Mouse (Mus musculus): ENCODE data around the gene Nuak2. TPM values are rescaled to one million over a fixed set of nuclear protein-coding genes. Genes with fewer than 3 reads are reported as not detected.
A peak's percentile ranks its signal among the peaks of the same experiment; 100 is the strongest.

The Nuak2 gene
- polyA plus RNA-seq, 1 experiment from 2014 or later: 15.4 TPM

GRCm38 (mm10) chr1:132375256-132375655 lies 59.3 kb downstream of the Nuak2 start:
- Histone ChIP-seq H3K9ac (no peak overlapping the region), H3K4me1 (ENCODE audit: insufficient read depth) (peaks cover 24% of the 10 kb centered on the region), H3K27me3 (ENCODE audit: insufficient read depth, low read length) (no peaks in the 10 kb centered on the region), H3K4me3 (ENCODE audit: low read depth, low read length) (no peak overlapping the region), H3K27ac (ENCODE audit: low read depth) (peak overlapping the region; percentile 69; the same call in 1 of the 2 replicates), H3K36me3 (ENCODE audit: insufficient read depth) (peaks cover 43% of the 10 kb centered on the region), H3K9me3 (ENCODE audit: low read depth, low read length) (no peaks in the 10 kb centered on the region), H3K4me2 (no peak overlapping the region)
- WGBS: 41% methylated on average over 4 of the region's 4 CpGs
- no peak for ATAC-seq (ENCODE audit: insufficient read depth)
- DNase-seq: no peak
- TF ChIP-seq CTCF (IDR thresholded peaks at IDR 0.05; ENCODE audit: low read depth): no peak

- Histone ChIP-seq H3K9me3 (ENCODE audit: low read depth, low read length) (no peaks in the 10 kb centered on the region), H3K27ac (ENCODE audit: low read depth) (no peak overlapping the region), H3K27me3 (ENCODE audit: insufficient read depth, low read length) (no peaks in the 10 kb centered on the region), H3K4me2 (no peak overlapping the region), H3K4me1 (ENCODE audit: insufficient read depth) (peaks cover 23% of the 10 kb centered on the region), H3K9ac (no peak overlapping the region), H3K4me3 (ENCODE audit: low read depth, low read length) (no peak overlapping the region), H3K36me3 (ENCODE audit: insufficient read depth) (peaks cover 50% of the 10 kb centered on the region)
- 65% methylated on average over 8 of the region's 8 CpGs for WGBS
- no peak for TF ChIP-seq CTCF (IDR thresholded peaks at IDR 0.05; ENCODE audit: low read depth)
- no peak for ATAC-seq (ENCODE audit: insufficient read depth)
- DNase-seq: no peak
Observed at GRCm38 (mm10) chr1:132376211-132377054, 60.5 kb downstream of the Nuak2 start.

GRCm38 (mm10) chr1:132377055-132377365 lies 61.1 kb downstream of the Nuak2 start:
- 48% methylated on average over 7 of the region's 7 CpGs for WGBS

GRCm38 (mm10) chr1:132377811-132378210 lies 61.9 kb downstream of the Nuak2 start:
- DNase-seq (no peak), ATAC-seq (ENCODE audit: insufficient read depth) (no peak)
- H3K4me2 ChIP-seq: no peak overlapping the region
- WGBS: 78% methylated on average over 3 of the region's 3 CpGs
- H3K27ac ChIP-seq (ENCODE audit: low read depth): 0 out of 2 replicates have a peak overlapping the region, but pooled peaks have one; percentile 2
- no peaks in the 10 kb centered on the region for H3K27me3 ChIP-seq (ENCODE audit: insufficient read depth, low read length)
- TF ChIP-seq CTCF (IDR thresholded peaks at IDR 0.05; ENCODE audit: low read depth): no peak
- no peak overlapping the region for H3K9ac ChIP-seq
- H3K36me3 ChIP-seq (ENCODE audit: insufficient read depth): peaks cover 55% of the 10 kb centered on the region
- no peak overlapping the region for H3K4me3 ChIP-seq (ENCODE audit: low read depth, low read length)
- H3K4me1 ChIP-seq (ENCODE audit: insufficient read depth): peaks cover 21% of the 10 kb centered on the region
- no peaks in the 10 kb centered on the region for H3K9me3 ChIP-seq (ENCODE audit: low read depth, low read length)

More at GRCm38 (mm10) chr1:132377055-132377365, 61.1 kb downstream of the Nuak2 start:
- H3K9ac ChIP-seq: no peak overlapping the region
- H3K27me3 ChIP-seq (ENCODE audit: insufficient read depth, low read length): no peaks in the 10 kb centered on the region
- no peak overlapping the region for H3K4me3 ChIP-seq (ENCODE audit: low read depth, low read length)
- DNase-seq (no peak), ATAC-seq (ENCODE audit: insufficient read depth) (no peak)
- H3K9me3 ChIP-seq (ENCODE audit: low read depth, low read length): no peaks in the 10 kb centered on the region
- H3K4me2 ChIP-seq: no peak overlapping the region
- H3K36me3 ChIP-seq (ENCODE audit: insufficient read depth): peaks cover 55% of the 10 kb centered on the region
- TF ChIP-seq CTCF (IDR thresholded peaks at IDR 0.05; ENCODE audit: low read depth): no peak
- H3K4me1 ChIP-seq (ENCODE audit: insufficient read depth): peaks cover 23% of the 10 kb centered on the region
- no peak overlapping the region; the same call in 1 of the 2 replicates for H3K27ac ChIP-seq (ENCODE audit: low read depth)

GRCm38 (mm10) chr1:132380550-132381100 lies 64.7 kb downstream of the Nuak2 start:
- no peak for ATAC-seq (ENCODE audit: insufficient read depth)
- no peak for DNase-seq
- WGBS: 83% methylated on average over 27 of the region's 27 CpGs
- peaks cover 5% of the 10 kb centered on the region for H3K4me1 ChIP-seq (ENCODE audit: insufficient read depth)
- H3K4me2 ChIP-seq: no peak overlapping the region
- peaks cover 51% of the 10 kb centered on the region for H3K36me3 ChIP-seq (ENCODE audit: insufficient read depth)
- H3K9ac ChIP-seq: no peak overlapping the region
- no peaks in the 10 kb centered on the region for H3K9me3 ChIP-seq (ENCODE audit: low read depth, low read length)
- no peak overlapping the region for H3K27ac ChIP-seq (ENCODE audit: low read depth)
- no peak for TF ChIP-seq CTCF (IDR thresholded peaks at IDR 0.05; ENCODE audit: low read depth)
- no peaks in the 10 kb centered on the region for H3K27me3 ChIP-seq (ENCODE audit: insufficient read depth, low read length)
- no peak overlapping the region for H3K4me3 ChIP-seq (ENCODE audit: low read depth, low read length)

GRCm38 (mm10) chr1:132381929-132382328 lies 66.0 kb downstream of the Nuak2 start:
- no peak for ATAC-seq (ENCODE audit: insufficient read depth)
- no peak overlapping the region for H3K4me3 ChIP-seq (ENCODE audit: low read depth, low read length)
- no peak overlapping the region for H3K27ac ChIP-seq (ENCODE audit: low read depth)
- no peaks in the 10 kb centered on the region for H3K27me3 ChIP-seq (ENCODE audit: insufficient read depth, low read length)
- 57% methylated on average over 10 of the region's 10 CpGs for WGBS
- H3K9ac ChIP-seq: no peak overlapping the region
- H3K4me1 ChIP-seq (ENCODE audit: insufficient read depth): peaks cover 6% of the 10 kb centered on the region; the same call in 1 of the 2 replicates
- no peak overlapping the region; the same call in 1 of the 2 replicates for H3K4me2 ChIP-seq
- no peak for TF ChIP-seq CTCF (IDR thresholded peaks at IDR 0.05; ENCODE audit: low read depth)
- H3K36me3 ChIP-seq (ENCODE audit: insufficient read depth): peaks cover 44% of the 10 kb centered on the region
- H3K9me3 ChIP-seq (ENCODE audit: low read depth, low read length): no peaks in the 10 kb centered on the region
- DNase-seq: no peak

Other genes starting within 250 kb of the Nuak2 start
- 23.6 and 23.8 TPM in 2 replicates for gene Mfsd4a, start 248.1 kb upstream of the Nuak2 start, polyA plus RNA-seq (2014; fragmentation: Nextera tagmentation; extraction: Ambion mirVana)
- gene Cdk18, start 176.4 kb upstream of the Nuak2 start, polyA plus RNA-seq (2014; fragmentation: Nextera tagmentation; extraction: Ambion mirVana): 7.3 and 8.0 TPM in 2 replicates
- gene Lemd1, start 124.7 kb upstream of the Nuak2 start, polyA plus RNA-seq (2014; fragmentation: Nextera tagmentation; extraction: Ambion mirVana): 1.9 and 3.1 TPM in 2 replicates
- 0.78 and 1.0 TPM in 2 replicates for gene AC124108.1, start 124.7 kb upstream of the Nuak2 start, polyA plus RNA-seq (2014; fragmentation: Nextera tagmentation; extraction: Ambion mirVana)
- gene Gm10188, start 86.4 kb upstream of the Nuak2 start, polyA plus RNA-seq (2014; fragmentation: Nextera tagmentation; extraction: Ambion mirVana): not detected in 2 replicates
- gene Klhdc8a, start 17.5 kb upstream of the Nuak2 start, polyA plus RNA-seq (2014; fragmentation: Nextera tagmentation; extraction: Ambion mirVana): 0.46 and 0.54 TPM in 2 replicates
- 8.2 and 10.3 TPM in 2 replicates for gene Tmcc2, start 75.2 kb downstream of the Nuak2 start, polyA plus RNA-seq (2014; fragmentation: Nextera tagmentation; extraction: Ambion mirVana)
- 16.0 and 18.4 TPM in 2 replicates for gene Dstyk, start 101.4 kb downstream of the Nuak2 start, polyA plus RNA-seq (2014; fragmentation: Nextera tagmentation; extraction: Ambion mirVana)
- gene Rbbp5, start 161.2 kb downstream of the Nuak2 start, polyA plus RNA-seq (2014; fragmentation: Nextera tagmentation; extraction: Ambion mirVana): 46.1 and 47.5 TPM in 2 replicates
- 1.3 and 2.7 TPM in 2 replicates for gene Tmem81, start 190.1 kb downstream of the Nuak2 start, polyA plus RNA-seq (2014; fragmentation: Nextera tagmentation; extraction: Ambion mirVana)
- 0.65 and 0.72 TPM in 2 replicates for gene Cntn2, start 227.1 kb downstream of the Nuak2 start, polyA plus RNA-seq (2014; fragmentation: Nextera tagmentation; extraction: Ambion mirVana)